Mouse (Mus musculus) heart, adult 2 months (tissue): ENCODE data around the gene Krt87. TPM values are rescaled to one million over a fixed set of nuclear protein-coding genes. Genes with fewer than 3 reads are reported as not detected.

Experiments used
- DNase-seq, 2 experiments: peaks; one replicate each; pipeline ENCODE4 v3.0.0; 2021
- H3K27ac ChIP-seq: fragments of 200-600 bp; 2 replicates; pipeline ENCODE4 v1.8.1; 2022
- H3K27me3 ChIP-seq: fragments of 200-500 bp; 2 replicates; pipeline ENCODE4 v1.6.1; 2012; ENCODE audit warnings: mild to moderate bottlenecking, low read length, inconsistent platforms, mixed read lengths; ENCODE audit not compliant: control insufficient read depth, insufficient read depth
- H3K36me3 ChIP-seq: fragments of 200-500 bp; 2 replicates; pipeline ENCODE4 v1.6.1; 2012; ENCODE audit warnings: low read length, inconsistent platforms; ENCODE audit not compliant: control insufficient read depth, insufficient read depth
- H3K4me1 ChIP-seq: fragments of 200-500 bp; 2 replicates; pipeline ENCODE4 v1.6.1; 2011; ENCODE audit warnings: low read length; ENCODE audit not compliant: control insufficient read depth, insufficient read depth
- H3K4me3 ChIP-seq: fragments of 200-600 bp; 2 replicates; pipeline ENCODE4 v1.8.1; 2022
- H3K79me2 ChIP-seq: fragments of 200-500 bp; replicated peaks from 2 replicates; pipeline ENCODE4 v1.6.1; 2012; ENCODE audit warnings: mild to moderate bottlenecking, inconsistent platforms, low read length, moderate library complexity, mixed read lengths; ENCODE audit not compliant: control insufficient read depth, insufficient read depth
- H3K9ac ChIP-seq: fragments of 200-500 bp; 2 replicates; pipeline ENCODE4 v1.6.1; 2012; ENCODE audit warnings: low read depth, mild to moderate bottlenecking, control low read depth, inconsistent platforms, low read length, mixed read lengths
- CTCF ChIP-seq: fragments of 200-600 bp; IDR thresholded peaks from 2 replicates; pipeline ENCODE4 v1.8.1; 2022; ENCODE audit warnings: antibody characterized with exemption, mild to moderate bottlenecking, moderate library complexity
- EP300 ChIP-seq: fragments of 200-500 bp; IDR thresholded peaks from 2 replicates; pipeline ENCODE4 v1.6.1; 2011; ENCODE audit warnings: low read depth, low read length, control low read depth; ENCODE audit not compliant: insufficient read depth
- POLR2A ChIP-seq: fragments of 200-500 bp; IDR thresholded peaks from 2 replicates; pipeline ENCODE4 v1.6.1; 2011; ENCODE audit warnings: mild to moderate bottlenecking, low read depth, low read length, control low read depth; ENCODE audit not compliant: insufficient read depth
- WGBS: fragments of 180-500 bp; shearing (Covaris S2); methylation state at CpG from one replicate; pipeline ENCODE4 v1.1.7; 2018; 5-methylcytosine and 5-hydroxymethylcytosine counted together
- intact Hi-C: fragments of 180-260 bp; cut with DNase I; formaldehyde crosslinking; loops from one replicate; pipeline ENCODE4 v1.15.1; 2025
- polyA plus RNA-seq: library from polyadenylated mRNA; depleted of rRNA; stranded (reverse); fragments of >200 nt; gene quantifications from 2 replicates; pipeline ENCODE4 v1.2.3, GENCODE M21; 2012
- total RNA-seq, 2 experiments: library from RNA; stranded (reverse); gene quantifications; 2 replicates each; pipeline ENCODE4 v1.2.3; 2021

Krt87 gene
- total and polyA plus RNA-seq, 3 experiments: not detected

GRCm38 (mm10) chr15:101440837-101441236 lies 2.2 kb upstream of the Krt87 start:
- Histone ChIP-seq H3K36me3 (no peaks in the 10 kb centered on the region), H3K79me2 (no peaks in the 10 kb centered on the region), H3K27me3 (peaks cover 5% of the 10 kb centered on the region), H3K4me1 (no peaks in the 10 kb centered on the region), H3K9ac (no peak overlapping the region), H3K27ac (no peak overlapping the region), H3K4me3 (no peak overlapping the region)
- no peak for DNase-seq
- TF ChIP-seq EP300: no peak
- TF ChIP-seq POLR2A: no peak
- TF ChIP-seq CTCF: no peak
- intact Hi-C loops: no loop called here
- WGBS: 67% methylated on average over 4 of the region's 4 CpGs

- H3K4me1 ChIP-seq: no peaks in the 10 kb centered on the region
These were observed 2.0 kb downstream of the Krt87 start for GRCm38 (mm10) chr15:101436611-101437010.

GRCm38 (mm10) chr15:101424914-101425313 lies 13.7 kb downstream of the Krt87 start:
- WGBS: 26% methylated on average over 5 of the region's 5 CpGs
- H3K9ac ChIP-seq: no peak overlapping the region
- no peaks in the 10 kb centered on the region for H3K79me2 ChIP-seq
- no peak overlapping the region for H3K4me3 ChIP-seq
- intact Hi-C loops: no loop called here
- H3K36me3 ChIP-seq: no peaks in the 10 kb centered on the region
- no peak for DNase-seq
- TF ChIP-seq POLR2A (no peak), CTCF (no peak), EP300 (no peak)
- no peak overlapping the region for H3K27ac ChIP-seq
- H3K4me1 ChIP-seq: no peaks in the 10 kb centered on the region
- no peaks in the 10 kb centered on the region for H3K27me3 ChIP-seq

More at GRCm38 (mm10) chr15:101436611-101437010, 2.0 kb downstream of the Krt87 start:
- TF ChIP-seq CTCF (no peak), POLR2A (no peak), EP300 (no peak)
- 81% methylated on average over 7 of the region's 7 CpGs for WGBS
- no peak for DNase-seq
- Histone ChIP-seq H3K27ac (no peak overlapping the region), H3K27me3 (peaks cover 5% of the 10 kb centered on the region), H3K9ac (no peak overlapping the region), H3K36me3 (no peaks in the 10 kb centered on the region), H3K79me2 (no peaks in the 10 kb centered on the region), H3K4me3 (no peak overlapping the region)
- intact Hi-C loops: no loop called here

- no peak for DNase-seq
- H3K4me1 ChIP-seq: no peaks in the 10 kb centered on the region
- no peak for TF ChIP-seq EP300
- TF ChIP-seq POLR2A: no peak
- TF ChIP-seq CTCF: peak; percentile 39
- intact Hi-C loops: no loop called here
- H3K27ac ChIP-seq: no peak overlapping the region
- H3K79me2 ChIP-seq: no peaks in the 10 kb centered on the region
- H3K4me3 ChIP-seq: no peak overlapping the region
- no peaks in the 10 kb centered on the region for H3K27me3 ChIP-seq
- no peaks in the 10 kb centered on the region for H3K36me3 ChIP-seq
- H3K9ac ChIP-seq: no peak overlapping the region
- 40% methylated on average over 5 of the region's 6 CpGs for WGBS
These were observed 17.7 kb downstream of the Krt87 start for GRCm38 (mm10) chr15:101420903-101421302.

GRCm38 (mm10) chr15:101418950-101419349 lies 19.7 kb downstream of the Krt87 start:
- Histone ChIP-seq H3K27ac (no peak overlapping the region), H3K27me3 (no peaks in the 10 kb centered on the region), H3K4me3 (no peak overlapping the region), H3K9ac (no peak overlapping the region), H3K36me3 (no peaks in the 10 kb centered on the region), H3K79me2 (no peaks in the 10 kb centered on the region), H3K4me1 (no peaks in the 10 kb centered on the region)
- TF ChIP-seq EP300 (no peak), POLR2A (no peak), CTCF (no peak)
- DNase-seq: no peak
- intact Hi-C loops: no loop called here
- 72% methylated on average over 4 of the region's 4 CpGs for WGBS

- 68% methylated on average over 11 of the region's 11 CpGs for WGBS
- intact Hi-C loops: no loop called here
- Histone ChIP-seq H3K9ac (no peak overlapping the region), H3K4me1 (no peaks in the 10 kb centered on the region), H3K27ac (no peak overlapping the region), H3K36me3 (no peaks in the 10 kb centered on the region), H3K27me3 (peaks cover 3% of the 10 kb centered on the region; the same call in 1 of the 2 replicates), H3K79me2 (no peaks in the 10 kb centered on the region), H3K4me3 (no peak overlapping the region)
- TF ChIP-seq CTCF: no peak
- TF ChIP-seq EP300: no peak
- TF ChIP-seq POLR2A: no peak
- no peak for DNase-seq
These were observed 23.6 kb downstream of the Krt87 start for GRCm38 (mm10) chr15:101414807-101415565.
